Mouse (Mus musculus): ENCODE measurements around the gene Mbd3.

GRCm38 (mm10) chr10:80419419-80419818, 20.1 kb upstream of the Mbd3 start:
- no peak for TF ChIP-seq CTCF (IDR thresholded peaks at IDR 0.05; ENCODE audit: low read depth, low read length)
- TF ChIP-seq GATA1 (IDR thresholded peaks at IDR 0.05; ENCODE audit: borderline replicate concordance, low read length) = no peak
